Mouse (Mus musculus) erythroid progenitor cell, adult 5-6 weeks (primary cell): ENCODE measurements around the gene Pknox1. TPM values are rescaled to one million over a fixed set of nuclear protein-coding genes. Genes with fewer than 3 reads are reported as not detected.
A peak's percentile ranks its signal among the peaks of the same experiment; 100 is the strongest.
"Not testable (repeated sequence)": the region's sequence is repeated elsewhere in the genome, so short reads cannot be mapped to it uniquely, and the experiment has no call there.

Experiments used
- ATAC-seq: replicated peaks from 2 replicates; pipeline ENCODE4 v1.8.0; 2016; ENCODE audit warnings: moderate number of reproducible peaks, mild to moderate bottlenecking, moderate TSS enrichment, inconsistent platforms; ENCODE audit not compliant: poor library complexity, low FRiP score, severe bottlenecking
- total RNA-seq, 2 experiments: library from RNA; stranded (forward) in 1 of 2; stranded (reverse) in 1 of 2; fragments of 150-400 nt in 1 of 2; fragments of 186-747, 209-891 nt in 1 of 2; gene quantifications; 2 replicates each; pipeline versions ENCODE4 v1.2.3 to v1.2.4; 2015 to 2017; ENCODE audit warnings: low replicate concordance in 2 of 2

Gene Pknox1
- total RNA-seq, 2 experiments from 2014 or later: 21.4 to 26.2 TPM

GRCm38 (mm10) chr17:31547974-31548373 is 16.6 kb upstream of the Pknox1 start:
- ATAC-seq: no peak

DNA sequence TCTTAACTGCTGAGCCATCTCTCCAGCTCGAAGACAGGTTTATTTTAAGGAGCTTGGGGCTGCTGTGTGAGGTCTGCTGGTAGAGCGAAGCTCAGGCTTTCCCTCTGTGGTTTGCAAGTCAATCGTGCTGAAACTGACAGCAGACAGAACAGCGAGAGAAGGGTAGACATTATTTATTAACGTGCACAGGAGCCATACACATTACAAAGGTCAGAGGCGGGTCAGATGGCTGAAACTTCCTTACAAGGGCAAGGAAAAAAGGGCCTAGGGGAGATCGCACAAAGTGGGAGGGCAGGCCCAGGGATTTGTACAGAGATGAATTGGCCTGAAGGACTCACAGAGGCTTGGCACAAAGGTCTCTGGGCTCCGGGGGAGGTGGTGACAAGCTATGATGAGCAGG is 15.1 kb upstream of the Pknox1 start:
- ATAC-seq: no peak

- ATAC-seq: not testable (repeated sequence)
Observed at GRCm38 (mm10) chr17:31552601-31553000, 11.9 kb upstream of the Pknox1 start.

DNA sequence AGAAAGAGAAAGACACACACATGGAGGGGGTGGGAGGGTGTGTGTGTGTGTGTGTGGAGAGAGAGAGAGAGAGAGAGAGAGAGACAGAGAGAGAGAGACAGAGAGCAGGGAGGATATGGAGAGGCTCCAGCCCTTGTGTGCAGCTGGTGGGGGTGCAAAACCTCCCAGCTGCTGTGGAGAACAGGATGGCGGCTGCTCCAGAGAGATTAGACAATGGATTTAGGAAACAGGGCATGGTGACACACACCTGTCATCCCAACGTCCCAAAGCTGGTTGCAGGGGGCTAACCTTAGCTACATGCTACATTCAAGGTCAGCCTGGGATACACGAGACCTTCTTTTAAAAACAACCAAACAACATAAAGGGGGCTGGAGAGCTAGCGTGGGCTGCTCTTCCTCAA is 8.3 kb upstream of the Pknox1 start:
- ATAC-seq: no peak

- no peak for ATAC-seq
Observed at GRCm38 (mm10) chr17:31557124-31557880, 7.2 kb upstream of the Pknox1 start.

- no peak for ATAC-seq
Observed at GRCm38 (mm10) chr17:31557947-31558542, 6.5 kb upstream of the Pknox1 start.

DNA sequence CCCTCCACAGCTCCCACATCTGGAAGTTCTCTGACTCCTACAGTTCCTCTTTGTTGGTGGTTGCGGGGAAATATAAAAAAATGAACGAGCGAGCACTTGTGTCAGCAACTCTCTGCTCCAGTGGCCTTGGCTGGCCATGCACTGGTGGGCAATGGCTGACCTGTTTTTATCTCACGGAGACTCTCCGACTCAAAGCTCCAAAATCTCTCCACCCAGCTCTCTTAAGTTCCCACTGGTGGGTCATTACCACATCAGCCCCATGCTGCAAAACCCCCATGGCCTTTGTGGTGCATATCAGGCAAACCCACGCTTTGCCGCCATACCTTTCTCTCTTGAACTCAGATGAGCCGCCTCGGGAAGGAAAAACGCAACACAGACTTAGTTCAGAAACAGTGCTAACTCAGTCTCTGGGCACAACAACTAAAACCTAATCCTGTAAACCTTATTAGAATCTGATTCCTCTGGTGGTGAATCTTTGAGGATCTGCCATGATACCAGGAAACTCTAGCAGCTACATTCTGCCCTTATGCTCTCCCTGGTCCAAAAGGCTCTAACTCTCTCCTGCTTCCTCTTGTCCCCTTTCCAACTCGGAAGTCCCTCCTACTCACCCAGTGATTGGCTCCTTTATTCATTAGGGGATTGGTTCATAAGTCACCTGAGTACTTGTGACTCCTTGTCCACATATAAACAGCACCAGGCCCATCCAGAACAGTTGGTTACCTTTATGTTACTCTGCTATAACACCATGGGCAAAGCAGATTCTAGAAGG is 5.3 kb upstream of the Pknox1 start:
- no peak for ATAC-seq

DNA sequence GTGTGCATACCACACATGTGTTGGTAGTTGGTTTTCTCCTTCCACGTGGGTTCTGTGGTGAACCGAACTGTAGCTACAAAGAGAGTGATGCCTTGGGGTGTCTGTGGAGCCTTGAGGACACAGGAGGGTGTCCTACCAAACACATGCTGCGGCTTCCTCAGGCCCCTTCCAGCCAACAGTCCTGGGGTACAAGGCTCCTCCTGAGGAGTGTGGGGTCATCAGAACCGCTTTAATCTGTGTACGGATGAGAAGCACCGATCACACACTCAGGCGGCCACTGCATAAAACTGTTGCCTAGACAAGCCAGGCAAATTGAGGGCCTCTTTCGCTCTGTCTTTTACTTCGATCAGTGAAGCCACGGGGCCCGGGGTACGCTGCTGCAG is 911 bp upstream of the Pknox1 start:
- peak; percentile 24; the same call in 1 of the 2 replicates for ATAC-seq

- no peak for ATAC-seq
Observed at GRCm38 (mm10) chr17:31564858-31565140, 265 bp downstream of the Pknox1 start.

DNA sequence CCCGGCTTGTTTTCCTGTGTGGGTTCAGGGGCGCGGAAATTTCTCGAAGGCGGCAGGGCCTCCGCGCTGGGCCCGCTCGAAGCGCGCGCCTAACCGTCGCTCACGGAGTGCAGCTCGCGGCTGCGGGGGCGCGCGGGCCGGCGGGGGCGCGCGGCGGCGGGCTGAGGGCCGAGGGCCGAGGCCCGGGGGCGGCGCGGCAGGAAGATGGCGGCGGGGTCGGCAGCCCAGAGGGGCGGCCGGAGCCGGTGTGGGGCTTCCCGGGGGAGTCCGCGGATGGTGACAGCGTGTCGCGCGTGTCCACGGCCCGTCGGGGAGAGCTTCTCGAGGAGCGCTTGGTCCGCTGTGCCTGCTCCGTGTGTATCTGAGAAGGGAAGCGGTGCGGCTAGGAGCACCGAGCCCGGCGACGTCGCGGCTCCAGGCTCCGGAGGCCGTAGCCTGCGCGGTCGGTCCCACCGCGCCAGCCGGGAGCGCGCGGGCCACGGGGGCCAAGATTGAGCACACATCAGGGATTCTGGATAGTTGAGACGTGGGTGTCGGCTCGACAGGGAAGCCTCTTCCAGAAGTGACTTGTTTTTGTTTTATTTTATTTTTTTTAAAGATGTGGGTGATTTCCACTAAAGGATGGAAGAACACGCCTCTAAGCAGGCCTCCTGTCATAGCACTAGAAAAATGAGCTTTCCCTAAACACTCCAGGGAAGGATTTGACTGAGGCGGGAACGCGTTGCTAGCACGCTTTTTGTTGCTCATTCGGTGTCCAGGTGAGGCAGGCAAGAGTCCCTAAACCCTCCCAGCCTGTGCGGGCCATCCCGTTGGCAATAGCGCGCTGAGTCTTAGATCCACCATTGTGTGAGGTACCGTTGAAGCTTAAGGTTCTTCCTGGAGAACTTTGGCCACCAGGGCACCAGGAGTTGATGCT is 865 bp downstream of the Pknox1 start:
- ATAC-seq: no peak

GRCm38 (mm10) chr17:31566276-31566675 is 1.7 kb downstream of the Pknox1 start:
- ATAC-seq: no peak

- ATAC-seq: no peak
Observed at GRCm38 (mm10) chr17:31569756-31570155, 5.2 kb downstream of the Pknox1 start.

- no peak for ATAC-seq
Observed at GRCm38 (mm10) chr17:31570321-31570925, 5.9 kb downstream of the Pknox1 start.

DNA sequence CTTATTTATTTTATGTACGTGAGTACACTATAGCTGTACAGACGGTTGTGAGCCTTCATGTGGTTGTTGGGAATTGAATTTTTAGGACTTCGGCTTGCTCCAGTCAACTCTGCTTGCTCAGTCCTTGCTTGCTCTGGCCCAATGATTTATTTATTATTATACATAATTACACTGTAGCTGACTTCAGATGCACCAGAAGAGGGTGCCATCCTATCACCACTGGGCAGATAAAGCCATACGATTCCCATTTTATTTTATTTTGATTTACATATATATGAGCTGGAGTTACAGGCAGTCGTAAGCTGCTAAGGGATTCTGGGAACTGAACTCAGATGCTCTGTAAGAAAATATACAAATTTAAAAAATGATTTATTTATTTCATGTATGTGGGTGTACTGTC is 7.2 kb downstream of the Pknox1 start:
- ATAC-seq: no peak

GRCm38 (mm10) chr17:31574662-31575061 is 10.1 kb downstream of the Pknox1 start:
- ATAC-seq: no peak

- ATAC-seq: no peak
Observed at GRCm38 (mm10) chr17:31576394-31577175, 12.1 kb downstream of the Pknox1 start.

- no peak for ATAC-seq
Observed at GRCm38 (mm10) chr17:31580344-31580743, 15.8 kb downstream of the Pknox1 start.

DNA sequence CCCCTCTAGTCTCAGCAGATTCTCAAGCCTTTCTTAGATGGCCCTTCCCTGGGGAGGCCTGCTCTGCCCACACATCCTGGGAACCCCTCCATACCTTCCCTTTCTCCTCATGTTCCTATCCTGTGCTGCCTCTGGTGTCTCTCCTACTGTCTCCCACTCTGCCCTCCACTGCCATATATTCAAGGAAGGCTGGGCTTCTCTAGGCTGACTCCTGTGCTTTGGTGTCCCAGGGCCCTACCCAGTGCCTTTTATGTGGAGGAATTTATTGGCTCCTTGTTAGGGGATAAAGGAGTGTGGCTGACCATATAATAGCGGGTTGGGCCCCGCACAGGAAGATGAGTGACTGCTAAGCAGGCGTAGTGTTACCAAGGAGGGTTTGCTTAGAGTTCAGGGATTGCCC is 18.7 kb downstream of the Pknox1 start:
- no peak for ATAC-seq

DNA sequence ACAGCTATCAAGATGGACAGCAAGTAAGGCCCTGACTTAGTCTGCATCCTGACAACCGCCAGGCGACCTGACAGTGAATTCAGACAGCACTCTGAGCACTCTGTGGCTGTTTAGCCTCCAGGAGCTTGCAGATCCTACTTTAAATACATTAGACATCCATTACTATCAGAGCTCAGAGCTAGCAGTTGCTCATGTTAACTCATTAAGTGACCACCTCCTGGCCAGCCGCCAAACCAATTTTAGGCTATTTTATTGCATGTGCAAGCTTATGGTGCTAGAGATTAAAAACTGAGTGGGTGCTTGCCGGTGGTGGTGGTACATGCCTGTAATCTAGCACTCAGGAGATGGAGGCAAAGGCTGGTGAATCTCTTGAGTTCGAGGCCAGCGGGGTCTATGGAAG is 19.2 kb downstream of the Pknox1 start:
- ATAC-seq: no peak
